Mouse (Mus musculus): ENCODE measurements around the gene Ifi47.

GRCm38 (mm10) chr11:49108833-49109232 is 32.4 kb downstream of the Ifi47 start:
- TF ChIP-seq CTCF (conservative IDR thresholded peaks at IDR 0.05 in 1 of 2, IDR thresholded peaks at IDR 0.05 in 1 of 2; ENCODE audit: low read depth in 2 of 2, low read length in 2 of 2): peak; percentile 71 to 78
- TF ChIP-seq POLR2A (IDR thresholded peaks at IDR 0.05; ENCODE audit: low read depth, low read length): no peak
- no peak for TF ChIP-seq MAX (IDR thresholded peaks at IDR 0.05; ENCODE audit: low read length)
- peak; percentile 78 for TF ChIP-seq SMC3 (IDR thresholded peaks at IDR 0.05; ENCODE audit: low read depth, low read length)
- TF ChIP-seq MEF2A (IDR thresholded peaks at IDR 0.05; ENCODE audit: borderline replicate concordance, low read depth, low read length): no peak
- TF ChIP-seq ZKSCAN1 (IDR thresholded peaks at IDR 0.05; ENCODE audit: borderline replicate concordance, low read depth, low read length): no peak; the same call in 1 of the 2 replicates
- TF ChIP-seq MAZ (IDR thresholded peaks at IDR 0.05; ENCODE audit: low read depth, low read length): no peak
- TF ChIP-seq NRF1 (IDR thresholded peaks at IDR 0.05; ENCODE audit: low read depth, low read length): no peak
- no peak for TF ChIP-seq E2F4 (IDR thresholded peaks at IDR 0.05; ENCODE audit: insufficient replicate concordance, low read depth, low read length)

Measured in CH12.LX (cell line).